17 mouse cellular contexts compared by ENCODE assay signal in genomic region chr5:65385704-65386103, GRCm38 (mm10). TPM values are rescaled to one million over a fixed set of nuclear protein-coding genes. Genes with fewer than 3 reads are reported as not detected.
"Had no signal": no experiment of that assay in that cellular context is flagged by ENCODE, and none has a peak within 500 bp of the region (broad histone marks: within the 10 kb centered on the region; RNA-seq: fewer than 3 reads in every experiment).

No protein-coding gene starts in this region.

- H3K27ac ChIP-seq: midbrain, embryonic 10.5 days; neural tube, embryonic 13.5 days; neural tube, embryonic 15.5 days; stomach, embryonic 15.5 days; stomach, postnatal 0 days had no signal

- H3K9ac ChIP-seq: lung, embryonic 14.5 days; neural tube, embryonic 13.5 days; neural tube, embryonic 15.5 days; stomach, embryonic 15.5 days had no signal

- DNase-seq: lung, adult 18-20 months; lung, embryonic 14.5 days; lung, postnatal 10 days; lung, postnatal 4 days; midbrain, embryonic 14.5 days; right cerebral cortex, postnatal 14 days; thymus, adult 2 months; thymus, postnatal 36 days had no signal

- H3K27me3 ChIP-seq: neural tube, embryonic 13.5 days; neural tube, embryonic 15.5 days; stomach, embryonic 15.5 days had no signal

- H3K9me3 ChIP-seq: midbrain, embryonic 10.5 days; neural tube, embryonic 13.5 days; neural tube, embryonic 15.5 days; stomach, embryonic 15.5 days had no signal

- ATAC-seq: midbrain, embryonic 16.5 days had no signal

- H3K4me3 ChIP-seq: midbrain, embryonic 10.5 days; myocyte; neural tube, embryonic 13.5 days; neural tube, embryonic 15.5 days; stomach, embryonic 15.5 days had no signal

RNA-seq across cellular contexts. Expression of gene Klb, which starts 37.6 kb away (rescaled TPM):
- total RNA-seq: megakaryocyte, adult 5-6 weeks; megakaryocyte-erythroid progenitor cell, adult 5-6 weeks had no signal
- polyA plus RNA-seq: lung, embryonic 14.5 days had no signal
